Mouse (Mus musculus): ENCODE data around the gene Gmip.

Gene Gmip

DNA sequence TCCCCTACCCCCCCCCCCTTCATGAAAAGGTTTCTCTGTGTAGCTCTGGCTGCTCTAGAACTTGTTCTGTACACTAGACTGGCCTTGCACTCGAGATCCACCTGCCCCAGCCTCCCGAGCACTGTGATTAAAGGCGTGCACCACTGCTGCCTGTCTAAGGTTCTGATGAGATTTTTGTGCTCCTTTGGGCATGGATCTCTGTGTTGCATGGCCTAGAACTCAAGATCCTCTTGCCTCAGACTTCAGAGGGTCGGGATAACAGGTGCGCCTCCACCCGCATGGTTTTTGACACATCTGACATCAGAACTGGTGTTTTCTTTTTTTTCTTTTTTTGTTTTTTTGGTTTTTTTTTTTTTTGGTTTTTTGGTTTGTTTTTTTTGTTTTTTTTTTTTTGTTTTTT is 3.9 kb upstream of the Gmip start:
- no peak for DNase-seq

DNA sequence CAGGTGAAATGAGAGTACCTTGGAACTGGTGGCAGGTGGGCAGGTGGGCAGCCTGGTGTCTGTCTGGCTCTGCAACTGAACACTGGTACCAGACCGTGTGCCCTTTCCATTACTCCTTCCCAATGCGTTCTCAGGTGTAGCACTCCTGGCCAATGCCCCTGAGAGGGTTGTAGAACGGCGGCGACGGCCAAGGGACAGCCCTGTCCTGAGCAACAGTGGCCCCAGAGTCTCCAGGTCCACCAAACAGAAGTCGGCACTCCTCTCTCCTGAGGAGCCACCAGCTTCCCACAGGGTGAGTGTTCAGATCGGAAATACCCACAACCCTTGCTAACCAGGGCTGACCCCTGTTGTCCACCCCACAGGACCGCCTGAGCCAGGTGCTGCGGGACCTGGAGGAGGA is 3.4 kb upstream of the Gmip start:
- no peak for DNase-seq

DNA sequence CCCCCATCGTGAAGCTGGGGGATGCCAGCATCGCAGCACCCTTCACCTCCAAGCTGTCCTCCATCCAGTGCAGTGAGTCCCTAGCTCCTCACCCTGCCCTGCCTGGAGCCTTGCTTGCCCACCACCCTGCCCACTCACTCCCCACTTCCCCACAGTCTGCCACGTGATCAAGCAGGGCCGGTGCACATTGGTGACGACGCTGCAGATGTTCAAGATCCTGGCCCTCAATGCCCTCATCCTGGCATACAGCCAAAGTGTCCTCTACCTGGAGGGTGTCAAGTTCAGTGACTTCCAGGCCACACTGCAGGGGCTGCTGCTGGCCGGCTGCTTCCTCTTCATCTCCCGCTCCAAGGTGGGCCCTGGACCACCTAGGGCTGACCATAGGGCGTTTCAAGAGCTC is 3.0 kb upstream of the Gmip start:
- no peak for DNase-seq

DNA sequence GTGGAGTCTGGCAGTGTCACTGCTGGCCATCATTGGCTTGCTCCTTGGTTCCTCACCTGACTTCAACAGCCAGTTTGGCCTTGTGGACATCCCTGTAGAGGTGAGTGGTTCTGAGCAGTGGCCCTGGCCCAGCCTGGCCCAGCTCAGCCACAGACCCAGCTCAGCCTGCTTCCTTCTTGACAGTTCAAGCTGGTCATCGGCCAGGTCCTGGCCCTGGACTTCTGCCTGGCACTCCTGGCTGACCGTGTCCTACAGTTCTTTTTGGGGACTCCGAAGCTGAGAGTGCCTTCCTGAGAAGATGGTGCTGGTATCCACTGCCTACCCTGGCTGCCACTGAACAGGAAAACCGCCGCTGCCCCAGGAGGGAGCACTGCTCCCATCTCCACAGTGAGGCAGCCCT is 1.2 kb upstream of the Gmip start:
- DNase-seq = no peak

DNA sequence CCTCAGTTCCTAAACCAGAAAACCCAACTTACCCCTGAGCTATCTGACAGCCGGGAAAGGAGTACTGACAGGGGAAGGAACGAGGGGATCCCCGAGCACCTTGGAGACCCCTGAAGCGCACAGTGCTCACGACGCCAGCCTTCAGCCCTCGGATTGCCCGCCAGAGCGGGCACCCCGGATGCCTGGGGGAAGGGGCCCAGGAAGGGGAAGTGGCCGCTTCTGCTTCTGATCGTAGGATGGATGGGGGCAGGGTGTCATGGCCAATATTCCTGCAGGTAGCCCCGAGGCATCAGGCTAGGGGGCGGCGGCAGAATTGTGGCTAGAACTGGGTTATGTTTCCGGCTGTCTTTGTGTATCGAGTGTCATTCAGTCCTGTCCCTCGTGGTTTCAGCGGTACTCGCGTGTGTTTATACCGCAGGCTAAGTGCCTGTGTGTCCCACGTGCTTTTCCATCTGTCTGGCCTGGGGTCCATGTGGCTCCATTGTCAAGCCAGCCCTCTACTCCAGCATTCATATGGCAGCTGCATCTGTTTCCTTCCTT is 455 bp downstream of the Gmip start:
- DNase-seq = no peak

DNA sequence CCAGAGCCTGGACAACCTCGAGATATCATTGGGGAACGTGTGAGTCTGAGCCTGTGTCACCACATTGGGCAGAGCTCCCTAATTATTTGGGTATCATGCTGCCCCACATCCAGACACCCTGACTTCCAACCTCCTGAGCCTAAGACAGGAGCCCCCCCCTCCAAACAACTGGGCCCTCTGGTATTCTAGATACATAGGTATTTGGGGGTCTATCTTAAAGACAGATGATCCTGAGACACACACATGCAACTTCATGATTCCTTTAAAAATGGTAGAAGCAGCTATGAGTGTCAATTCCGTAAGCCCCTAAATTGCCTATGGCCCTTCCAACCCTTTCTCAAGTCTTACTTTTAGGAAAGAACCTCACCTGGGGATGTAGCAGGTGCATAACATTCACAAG is 1.3 kb downstream of the Gmip start:
- DNase-seq = no peak

DNA sequence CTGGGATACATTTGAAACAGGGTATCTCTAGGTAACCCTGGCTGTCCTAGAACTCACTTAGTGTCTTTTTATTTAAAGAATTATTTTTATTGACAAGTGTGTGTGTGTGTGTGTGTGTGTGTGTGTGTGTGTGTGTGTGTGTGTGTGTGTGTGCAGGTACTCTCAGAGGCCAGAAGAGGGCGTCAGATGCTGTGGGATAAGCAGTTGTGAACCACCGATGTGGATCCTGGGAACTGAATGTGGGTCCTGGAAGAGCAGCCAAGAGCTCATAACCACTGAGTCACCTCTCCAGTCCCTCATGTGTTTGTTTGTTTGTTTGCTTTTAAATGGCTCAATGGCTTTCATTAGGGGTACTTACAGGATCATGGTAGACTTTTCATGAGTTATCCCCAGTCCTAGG is 6.4 kb downstream of the Gmip start:
- DNase-seq = no peak

DNA sequence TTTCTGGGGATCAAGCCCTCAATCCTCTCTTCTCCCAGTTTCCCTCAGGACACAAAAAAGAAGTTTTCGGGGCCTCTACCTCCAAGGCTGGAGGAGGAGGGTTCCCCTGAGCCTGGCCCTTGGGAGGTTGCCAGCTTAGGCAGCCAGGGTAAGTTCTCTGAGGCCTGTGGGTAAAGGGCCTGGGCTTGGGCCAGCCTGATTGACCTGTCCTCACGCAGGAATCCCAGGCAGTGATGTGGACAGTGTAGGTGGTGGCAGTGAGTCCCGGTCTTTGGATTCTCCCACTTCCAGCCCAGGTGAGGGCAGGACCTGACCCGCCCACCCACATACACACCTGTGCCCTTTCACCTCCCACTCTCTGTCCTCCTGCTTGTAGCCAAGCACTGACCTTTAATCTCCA is 6.9 kb downstream of the Gmip start:
- DNase-seq = no peak

DNA sequence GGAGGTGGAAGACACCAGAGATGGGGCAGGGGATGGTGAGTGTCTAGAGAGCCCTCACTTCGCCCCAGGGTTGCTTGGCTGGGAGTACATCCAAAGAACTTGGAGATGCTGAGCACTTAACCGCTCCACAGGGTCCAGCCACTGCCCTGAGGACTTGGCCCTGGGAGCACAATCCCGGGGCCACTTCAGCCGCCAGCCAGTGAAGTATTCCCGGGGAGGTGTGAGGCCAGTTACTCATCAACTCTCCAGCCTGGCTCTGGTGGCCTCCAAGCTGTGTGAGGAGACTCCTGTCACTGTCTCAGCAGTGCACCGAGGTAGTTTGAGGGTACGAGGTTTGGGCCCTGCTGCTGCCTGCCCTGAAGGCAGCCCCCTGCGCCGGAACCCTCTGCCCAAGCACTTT is 12.0 kb downstream of the Gmip start:
- DNase-seq = no peak

DNA sequence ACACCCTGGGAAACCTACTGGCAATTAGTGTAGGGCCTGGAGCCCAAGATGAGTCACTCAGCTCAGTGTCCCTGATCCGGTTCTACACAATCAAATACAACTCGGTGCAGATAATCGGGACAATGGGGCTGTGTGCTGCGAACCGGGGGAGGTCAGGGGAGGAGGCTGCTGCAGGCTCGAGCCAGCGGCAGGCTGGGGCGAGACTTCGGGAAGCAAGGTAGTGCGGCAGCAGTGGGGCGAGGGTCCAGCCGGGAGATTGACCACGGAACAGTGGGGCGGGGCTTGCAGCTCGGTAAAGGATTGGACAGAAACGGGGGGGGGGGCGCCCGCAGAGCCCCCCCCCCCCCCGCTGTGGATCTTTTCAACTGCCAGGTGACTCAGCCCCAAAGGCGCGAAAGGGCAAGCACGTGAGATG is 13.5 kb downstream of the Gmip start:
- DNase-seq = no peak

DNA sequence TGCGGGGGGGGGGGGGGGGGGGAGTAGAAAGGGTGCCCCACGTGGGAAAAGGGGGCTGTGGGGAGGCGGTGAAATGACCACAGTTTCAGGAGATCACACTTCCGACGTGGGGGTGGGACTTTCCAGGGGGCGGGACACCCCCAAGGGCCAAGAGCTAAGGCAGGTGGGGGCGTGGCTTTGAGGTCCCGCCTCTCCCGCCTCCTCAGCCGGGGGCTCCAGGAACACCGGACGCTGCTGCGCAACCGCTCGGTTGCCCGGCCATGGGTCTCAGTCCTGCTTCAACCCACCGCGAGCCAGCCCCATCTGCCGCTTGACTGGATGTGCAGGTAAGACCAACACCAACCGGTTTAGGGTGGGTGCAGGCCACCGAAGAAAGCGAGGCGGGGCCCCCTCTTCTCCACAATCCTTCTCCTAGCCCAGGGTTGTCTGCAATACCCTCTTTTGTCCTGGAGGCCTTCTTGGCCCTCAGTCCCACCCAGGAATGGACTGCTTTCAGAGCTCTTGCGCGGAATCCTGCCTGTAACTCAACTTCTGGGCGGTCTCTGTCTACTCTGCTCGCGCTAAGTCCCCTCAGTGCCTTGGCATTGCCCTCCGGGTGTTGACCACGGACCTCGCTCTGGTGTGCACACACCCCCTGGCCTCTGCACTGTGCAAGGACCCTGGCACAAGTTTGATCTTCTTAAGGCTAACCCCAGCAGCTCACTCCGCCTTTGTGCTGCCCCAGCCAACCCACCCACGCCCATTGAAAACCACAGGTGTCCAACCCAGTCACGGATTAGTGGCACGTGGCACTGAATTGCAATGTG is 14.1 kb downstream of the Gmip start, which contains the start of gene Lpar2:
Gene Lpar2, plus strand, starts transcription at position 44 of the 806 bp plus-strand sequence.
- DNase-seq = no peak

DNA sequence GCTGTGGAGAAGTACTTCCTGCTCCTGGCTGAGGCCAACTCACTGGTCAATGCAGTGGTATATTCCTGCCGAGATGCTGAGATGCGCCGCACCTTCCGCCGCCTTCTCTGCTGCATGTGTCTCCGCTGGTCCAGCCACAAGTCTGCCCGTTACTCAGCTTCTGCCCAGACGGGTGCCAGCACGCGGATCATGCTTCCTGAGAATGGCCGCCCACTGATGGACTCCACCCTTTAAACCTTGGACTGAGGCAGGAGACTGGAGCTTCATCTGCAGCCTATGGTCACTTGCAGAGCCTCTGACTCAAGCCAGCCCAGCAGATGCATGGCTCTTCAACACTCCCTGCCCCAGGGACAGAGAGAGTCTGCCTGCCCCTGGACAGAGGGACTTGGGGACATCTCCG is 17.9 kb downstream of the Gmip start:
- DNase-seq = no peak

DNA sequence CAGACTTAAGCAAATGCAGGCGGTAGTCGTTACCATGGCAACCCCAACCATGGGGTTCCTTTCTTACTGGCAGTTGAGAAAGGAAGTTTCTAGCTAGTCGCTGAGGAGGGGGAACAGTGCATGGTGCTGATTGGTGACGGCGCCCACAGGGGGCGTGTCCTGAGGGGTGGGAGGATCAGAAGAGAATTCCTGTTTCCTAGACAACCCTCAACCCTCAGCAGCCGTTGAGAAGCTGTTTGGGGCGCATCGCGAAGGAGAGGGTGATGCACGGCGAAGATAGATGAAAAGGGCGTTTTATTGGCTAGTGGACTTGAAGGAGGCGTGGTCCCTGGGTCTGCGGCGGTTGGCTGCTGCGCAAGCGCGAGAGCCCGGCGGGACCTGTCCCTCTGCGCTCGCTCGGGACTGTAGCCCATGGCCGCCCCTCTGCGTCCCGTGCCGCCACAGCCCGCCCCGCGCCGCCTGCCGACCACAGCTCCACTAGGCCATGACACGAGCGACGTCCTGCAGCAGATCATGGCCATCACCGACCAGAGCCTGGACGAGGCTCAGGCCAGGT is 23.9 kb downstream of the Gmip start, which contains the start of gene Pbx4:
Gene Pbx4, plus strand, starts transcription at position 194 of the 556 bp plus-strand sequence.
- DNase-seq = peak; percentile 76

DNA sequence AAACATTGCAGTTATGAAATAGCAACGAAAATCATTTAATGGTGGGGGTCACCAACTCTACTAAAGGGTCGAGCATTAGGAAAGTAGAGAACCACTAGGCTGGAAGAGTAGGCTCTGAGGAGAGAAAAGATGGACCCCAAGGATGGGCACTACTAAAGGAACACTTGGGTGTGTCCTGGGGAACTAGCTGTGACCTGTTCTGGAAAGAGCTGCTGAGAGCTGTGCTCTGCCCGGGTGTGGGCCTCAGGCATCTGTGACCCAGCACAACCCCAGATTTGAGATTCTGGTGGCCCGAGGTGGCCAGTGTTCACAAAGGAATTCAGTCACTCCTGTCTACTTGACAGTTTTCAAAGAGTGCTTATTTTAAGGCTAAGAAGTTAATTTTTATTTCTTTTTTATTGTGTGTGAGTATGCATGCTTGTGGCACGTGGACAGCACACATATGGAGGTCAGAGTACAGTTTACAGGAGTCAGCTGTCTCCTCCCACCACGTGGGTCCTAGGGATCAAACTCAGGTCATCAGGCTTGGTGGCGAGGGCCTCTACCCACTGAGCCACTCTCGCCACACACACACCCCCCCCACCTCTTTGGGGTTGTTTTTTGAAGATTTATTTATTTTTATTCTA is 28.7 kb downstream of the Gmip start:
- DNase-seq = no peak

DNA sequence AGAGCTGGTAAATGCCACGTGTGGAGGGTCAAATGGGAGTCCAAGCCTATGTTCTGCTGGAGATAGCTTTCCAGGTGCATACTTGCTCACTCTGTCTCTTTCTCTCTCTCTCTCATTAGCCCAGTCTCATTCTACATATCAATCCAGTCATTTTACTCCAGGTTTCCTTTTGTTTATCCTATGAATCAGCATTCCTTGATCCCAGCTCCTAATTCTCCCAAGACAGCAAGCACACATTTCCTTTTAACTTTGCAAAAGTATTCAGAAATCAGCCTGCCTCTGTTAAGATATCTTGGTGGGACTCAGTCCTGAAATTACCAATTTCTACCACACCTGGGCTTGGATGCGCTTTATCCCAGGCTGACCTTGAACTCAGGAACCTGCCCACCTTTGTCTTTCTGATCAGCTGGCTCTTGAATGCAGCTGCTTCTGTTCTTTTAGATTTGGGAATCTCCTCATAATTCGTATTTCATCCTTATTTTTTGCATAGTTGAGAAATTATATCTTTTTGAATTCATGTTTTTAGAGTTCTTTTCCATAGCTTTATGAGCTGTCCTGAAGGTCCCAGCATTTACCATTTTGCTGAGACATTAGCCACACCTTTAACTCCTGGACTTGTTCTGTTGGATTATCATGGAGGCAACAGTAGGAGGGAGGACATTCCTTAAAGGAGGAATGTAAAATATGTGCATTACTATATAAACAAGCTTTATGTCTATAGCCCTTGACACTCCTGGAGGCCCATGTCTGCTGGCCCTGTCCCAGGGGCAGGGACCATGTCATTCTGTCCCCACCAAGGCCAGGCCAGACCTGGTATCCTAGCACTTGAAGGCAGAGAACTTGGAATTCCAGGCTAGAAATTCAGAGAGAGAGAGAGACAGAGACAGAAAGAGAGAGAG is 38.9 kb downstream of the Gmip start:
- no peak for DNase-seq

DNA sequence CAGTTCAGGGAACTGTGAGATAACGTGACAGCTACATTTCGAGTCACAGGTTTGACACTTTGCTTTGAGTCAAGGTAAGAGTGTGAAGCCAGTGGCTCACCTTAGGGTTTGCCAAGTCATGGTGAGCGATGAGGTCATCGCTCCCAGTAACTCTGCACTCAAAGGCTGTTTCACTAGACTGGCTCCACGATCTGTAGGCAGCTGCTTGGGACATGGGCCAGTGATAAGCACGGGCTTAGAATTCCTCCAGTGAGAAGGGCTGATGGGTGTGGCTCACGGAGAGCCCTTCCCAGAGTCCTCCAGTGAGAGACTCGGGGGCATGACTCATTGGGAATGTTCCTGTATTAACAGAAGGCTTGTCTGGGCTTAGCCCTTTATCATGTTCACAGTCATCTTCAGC is 40.5 kb downstream of the Gmip start:
- DNase-seq = no peak

DNA sequence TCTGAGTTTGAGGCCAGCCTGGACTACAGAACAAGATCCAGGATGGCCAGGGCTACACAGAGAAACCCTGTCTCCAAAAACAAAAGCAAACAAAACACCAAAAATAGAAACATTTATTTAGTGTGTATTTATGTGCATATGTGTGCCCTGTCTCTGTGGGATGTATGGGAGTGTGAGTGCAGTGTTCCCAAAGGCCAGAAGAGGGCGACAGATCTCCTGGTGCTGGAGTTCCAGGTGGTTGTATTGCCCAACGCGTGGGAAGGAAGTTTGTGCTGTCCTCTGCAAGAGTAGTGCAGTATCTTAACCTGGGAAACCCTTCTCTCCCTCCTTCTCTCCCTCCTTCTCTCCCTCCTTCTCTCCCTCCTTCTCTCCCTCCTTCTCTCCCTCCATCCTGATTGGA is 41.4 kb downstream of the Gmip start:
- no peak for DNase-seq

DNA sequence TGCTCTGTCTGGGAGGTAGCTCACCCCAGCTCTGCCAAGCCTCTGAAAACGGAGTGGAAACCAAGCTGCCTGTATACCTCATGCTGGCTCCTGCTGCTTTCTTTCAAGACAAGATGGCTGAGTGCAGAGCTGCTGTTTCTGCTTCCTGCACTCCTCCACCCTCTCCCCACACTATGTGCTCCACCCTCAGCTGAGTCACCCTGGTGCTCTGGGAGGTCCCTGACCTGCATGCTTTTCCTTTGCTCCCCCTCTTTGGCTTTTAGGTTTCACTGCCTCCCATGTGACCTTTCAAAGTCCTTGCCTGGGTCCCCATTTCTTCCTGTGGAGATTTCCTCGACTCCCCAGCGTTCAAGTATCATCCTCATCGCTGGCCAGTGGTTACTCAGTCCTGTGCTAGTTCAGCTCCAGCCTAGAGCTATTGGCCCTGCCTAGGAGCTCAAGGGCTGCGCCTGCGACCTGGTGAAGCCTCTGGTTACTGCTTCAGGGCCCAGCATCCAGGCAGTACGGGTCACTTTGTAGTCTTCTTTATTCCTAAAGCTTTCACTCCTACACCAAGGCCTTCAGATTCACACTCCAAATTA is 42.5 kb downstream of the Gmip start:
- no peak for DNase-seq

DNA sequence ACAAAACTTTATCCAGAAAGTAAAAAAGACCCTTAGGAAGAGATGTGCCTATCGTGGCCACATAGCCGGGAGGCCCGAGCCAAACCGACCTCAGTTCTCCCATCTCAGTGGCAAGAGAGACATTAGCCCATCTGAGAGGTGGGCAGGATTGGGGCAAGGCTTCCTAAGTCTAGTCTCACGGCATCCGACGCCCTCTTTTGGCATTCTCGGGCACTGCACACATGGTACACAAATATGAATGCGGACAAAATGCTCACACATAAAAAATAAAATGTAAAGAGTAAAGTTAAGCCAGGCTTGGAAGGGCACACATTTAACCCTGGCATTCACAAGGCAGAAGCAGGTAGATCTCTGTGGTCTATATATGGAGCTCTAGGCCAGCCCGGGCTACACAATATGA is 45.4 kb downstream of the Gmip start:
- no peak for DNase-seq

DNA sequence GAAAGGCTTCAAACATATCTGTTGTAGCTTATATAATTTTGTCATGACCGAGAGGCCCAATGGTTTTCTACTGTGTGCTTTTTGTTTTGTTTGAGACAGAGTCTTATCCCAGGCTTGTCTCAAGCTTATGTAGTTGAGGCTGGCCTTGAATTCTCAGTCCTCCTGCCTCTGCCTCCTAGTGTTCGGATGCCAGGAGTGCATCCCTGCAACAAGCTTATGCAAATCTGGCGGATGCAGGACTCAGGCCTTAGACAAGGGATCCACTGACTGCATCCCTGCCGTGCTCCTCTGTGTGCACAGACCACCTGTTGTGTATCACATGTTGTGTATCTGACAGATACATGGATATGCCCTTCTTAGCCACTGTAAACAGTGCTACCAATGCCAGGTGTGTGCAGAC is 52.3 kb downstream of the Gmip start:
- no peak for DNase-seq

DNA sequence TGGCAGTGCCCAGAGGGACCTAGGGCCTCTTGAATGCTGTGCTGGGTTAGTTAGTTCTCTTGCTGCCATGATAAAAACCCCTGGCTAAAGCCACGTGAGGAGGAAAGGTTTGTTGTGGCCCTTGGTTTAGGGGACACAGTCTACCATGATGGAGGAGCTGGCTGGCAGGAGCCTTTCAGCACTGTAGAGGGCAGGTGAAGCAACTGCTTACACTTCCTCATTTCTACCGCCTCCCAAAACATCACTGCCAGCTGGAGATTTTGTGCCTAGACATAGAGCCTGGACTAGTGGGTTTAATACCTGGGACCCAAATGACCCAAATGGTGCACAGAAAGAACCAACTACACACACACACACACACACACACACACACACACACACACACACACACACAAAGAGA is 52.8 kb downstream of the Gmip start:
- DNase-seq = no peak

DNA sequence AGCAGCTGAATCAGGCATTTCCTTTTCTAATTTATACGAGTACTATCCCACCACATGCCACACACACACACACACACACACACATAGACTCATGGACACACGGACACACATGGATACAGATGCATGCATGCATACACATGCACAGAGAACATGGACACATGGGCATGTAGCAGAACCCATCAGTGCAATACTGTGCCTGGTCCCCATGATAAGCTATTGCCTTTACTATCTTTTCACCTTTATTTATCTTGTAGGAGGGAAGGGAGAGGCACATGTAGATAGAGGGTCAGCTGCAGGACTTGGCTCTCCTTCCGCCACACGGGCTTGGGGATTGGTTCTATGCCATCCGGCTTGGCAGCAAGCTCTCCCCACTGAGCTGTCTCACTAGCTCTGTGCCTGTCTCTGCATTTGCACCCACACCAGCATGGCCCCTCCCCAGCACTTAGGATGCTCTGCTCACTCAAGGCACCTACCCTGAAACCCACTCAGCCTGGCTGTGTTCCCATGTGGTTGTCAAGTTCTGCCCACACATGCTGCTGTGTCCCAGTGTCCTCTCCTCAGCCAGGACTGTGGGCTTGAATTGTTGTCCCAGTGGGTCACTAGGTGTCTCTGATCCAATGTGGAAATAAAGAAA is 55.0 kb downstream of the Gmip start:
- no peak for DNase-seq

Data from cerebellum, adult 8-10 months (tissue).